Mouse (Mus musculus): ENCODE data around the gene Adam10. TPM values are rescaled to one million over a fixed set of nuclear protein-coding genes. Genes with fewer than 3 reads are reported as not detected.

The Adam10 gene
- polyA plus RNA-seq, 1 experiment from 2014 or later = 70.2 TPM

DNA sequence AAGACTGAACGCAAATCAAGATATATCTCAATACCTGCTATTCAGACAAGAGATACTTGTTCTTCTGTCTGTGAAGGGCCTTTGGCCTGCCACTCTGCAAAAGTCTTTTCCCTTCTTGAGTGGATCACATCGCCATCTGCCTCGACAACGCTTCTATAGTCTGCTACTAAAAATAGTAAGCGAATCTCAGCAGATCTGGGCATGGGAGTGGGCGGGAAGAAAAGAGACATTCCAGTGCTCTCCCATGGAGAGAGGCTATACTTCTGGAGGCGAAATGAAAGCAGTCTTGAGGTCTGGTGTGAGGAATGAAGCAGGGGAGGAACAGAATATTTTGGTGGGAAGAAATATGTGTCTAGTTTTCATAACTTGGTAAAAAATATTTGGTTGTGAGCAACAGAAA, 109.9 kb downstream of the Adam10 start:
- Histone ChIP-seq H3K36me3 (ENCODE audit: control insufficient read depth, insufficient read depth, low read length) (no peaks in the 10 kb centered on the region), H3K4me2 (no peak overlapping the region), H3K4me3 (ENCODE audit: low read depth, low read length) (no peak overlapping the region), H3K27ac (ENCODE audit: low read depth, low read length) (no peak overlapping the region), H3K9ac (ENCODE audit: low read depth, low read length) (no peak overlapping the region), H3K9me3 (replicated peaks; ENCODE audit: control insufficient read depth, low read length) (no peaks in the 10 kb centered on the region), H3K4me1 (ENCODE audit: control insufficient read depth, insufficient read depth, low read length) (no peaks in the 10 kb centered on the region), H3K27me3 (ENCODE audit: control insufficient read depth, insufficient read depth, low read length) (no peaks in the 10 kb centered on the region)
- ATAC-seq (replicated peaks; ENCODE audit: insufficient number of reproducible peaks, low FRiP score, low TSS enrichment) = no peak
- WGBS (ENCODE audit: insufficient replicate concordance) = 68% methylated on average over 7 of the region's 7 CpGs

DNA sequence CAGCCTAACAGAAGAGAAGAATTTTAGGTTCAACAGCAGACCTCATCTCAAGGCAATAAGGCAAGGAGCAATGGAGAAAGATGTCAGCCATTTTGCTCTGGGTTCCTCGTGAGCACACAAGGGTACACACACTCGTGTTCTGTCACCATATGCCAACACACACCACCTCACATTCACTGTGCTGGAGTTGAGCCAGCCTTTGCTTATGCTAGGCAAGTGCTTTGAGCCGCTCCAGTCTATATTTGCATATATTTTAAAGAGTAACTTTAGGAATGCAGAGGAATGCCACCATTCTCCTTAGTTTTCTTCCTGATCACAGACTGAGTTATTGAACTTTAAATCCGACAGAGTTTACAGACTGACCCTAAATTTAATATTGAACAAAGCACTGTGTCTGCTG, 111.8 kb downstream of the Adam10 start:
- Histone ChIP-seq H3K27me3 (ENCODE audit: control insufficient read depth, insufficient read depth, low read length) (no peaks in the 10 kb centered on the region), H3K9me3 (replicated peaks; ENCODE audit: control insufficient read depth, low read length) (no peaks in the 10 kb centered on the region)
- 80% methylated on average over 4 of the region's 4 CpGs for WGBS (ENCODE audit: insufficient replicate concordance)

DNA sequence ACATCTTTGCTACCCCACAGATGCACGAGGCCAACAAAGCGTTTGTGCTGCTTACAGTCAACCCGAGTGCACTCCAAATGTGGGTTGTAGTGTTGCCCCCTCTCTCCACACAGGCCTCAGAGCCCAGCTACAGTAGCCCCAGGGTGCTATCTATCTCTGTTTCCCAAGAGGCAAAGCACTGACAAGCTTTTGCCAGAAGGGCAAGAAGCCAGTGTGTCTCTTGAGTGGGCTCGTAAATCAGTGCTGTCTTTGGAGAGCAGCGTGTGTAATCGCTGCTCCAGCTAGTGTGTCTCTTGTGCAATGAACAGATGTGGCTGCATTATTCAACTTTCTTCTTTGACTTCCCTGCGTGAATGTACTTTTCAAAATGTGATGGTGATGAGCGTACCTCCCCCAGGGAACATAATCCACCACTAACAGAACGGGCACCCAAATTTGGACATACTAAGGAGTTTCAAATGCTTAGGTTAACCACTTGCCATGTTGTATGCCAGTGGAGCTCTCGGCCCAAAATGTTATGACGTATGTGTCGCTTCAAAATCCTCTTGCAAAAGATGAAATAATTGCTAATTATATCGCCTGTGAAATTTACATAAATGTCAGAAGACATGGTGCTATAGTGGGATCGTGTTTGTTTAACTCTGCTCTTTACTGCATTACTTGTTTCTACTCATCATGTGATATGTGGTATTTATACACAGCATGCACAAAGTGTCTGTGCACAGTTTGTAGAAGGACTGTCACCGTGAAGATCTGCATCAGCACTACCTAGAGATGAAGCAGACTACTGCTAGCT, 116.0 kb downstream of the Adam10 start:
- H3K36me3 ChIP-seq (ENCODE audit: control insufficient read depth, insufficient read depth, low read length) = no peaks in the 10 kb centered on the region
- WGBS (ENCODE audit: insufficient replicate concordance) = 75% methylated on average over 15 of the region's 15 CpGs
- no peak overlapping the region for H3K4me2 ChIP-seq

More for the DNA sequence above, 111.8 kb downstream of the Adam10 start:
- Histone ChIP-seq H3K9ac (ENCODE audit: low read depth, low read length) (no peak overlapping the region), H3K4me3 (ENCODE audit: low read depth, low read length) (no peak overlapping the region), H3K4me1 (ENCODE audit: control insufficient read depth, insufficient read depth, low read length) (no peaks in the 10 kb centered on the region), H3K4me2 (no peak overlapping the region), H3K36me3 (ENCODE audit: control insufficient read depth, insufficient read depth, low read length) (no peaks in the 10 kb centered on the region), H3K27ac (ENCODE audit: low read depth, low read length) (no peak overlapping the region)
- no peak for ATAC-seq (replicated peaks; ENCODE audit: insufficient number of reproducible peaks, low FRiP score, low TSS enrichment)

GRCm38 (mm10) chr9:70795439-70795757, 116.6 kb downstream of the Adam10 start:
- no peak overlapping the region for H3K4me2 ChIP-seq
- no peak overlapping the region for H3K9ac ChIP-seq (ENCODE audit: low read depth, low read length)
- H3K9me3 ChIP-seq (replicated peaks; ENCODE audit: control insufficient read depth, low read length) = no peaks in the 10 kb centered on the region
- 58% methylated on average over 2 of the region's 2 CpGs for WGBS (ENCODE audit: insufficient replicate concordance)
- no peak overlapping the region for H3K4me3 ChIP-seq (ENCODE audit: low read depth, low read length)
- H3K27ac ChIP-seq (ENCODE audit: low read depth, low read length) = no peak overlapping the region
- no peaks in the 10 kb centered on the region for H3K27me3 ChIP-seq (ENCODE audit: control insufficient read depth, insufficient read depth, low read length)
- ATAC-seq (replicated peaks; ENCODE audit: insufficient number of reproducible peaks, low FRiP score, low TSS enrichment) = no peak
- H3K36me3 ChIP-seq (ENCODE audit: control insufficient read depth, insufficient read depth, low read length) = no peaks in the 10 kb centered on the region
- H3K4me1 ChIP-seq (ENCODE audit: control insufficient read depth, insufficient read depth, low read length) = peaks cover under 1% of the 10 kb centered on the region

More for the DNA sequence above, 116.0 kb downstream of the Adam10 start:
- no peak overlapping the region for H3K4me3 ChIP-seq (ENCODE audit: low read depth, low read length)
- ATAC-seq (replicated peaks; ENCODE audit: insufficient number of reproducible peaks, low FRiP score, low TSS enrichment) = no peak
- no peaks in the 10 kb centered on the region for H3K4me1 ChIP-seq (ENCODE audit: control insufficient read depth, insufficient read depth, low read length)
- H3K9me3 ChIP-seq (replicated peaks; ENCODE audit: control insufficient read depth, low read length) = no peaks in the 10 kb centered on the region
- no peak overlapping the region for H3K27ac ChIP-seq (ENCODE audit: low read depth, low read length)
- no peak overlapping the region for H3K9ac ChIP-seq (ENCODE audit: low read depth, low read length)
- H3K27me3 ChIP-seq (ENCODE audit: control insufficient read depth, insufficient read depth, low read length) = no peaks in the 10 kb centered on the region

GRCm38 (mm10) chr9:70800588-70801315, 122.0 kb downstream of the Adam10 start:
- H3K9me3 ChIP-seq (replicated peaks; ENCODE audit: control insufficient read depth, low read length) = no peaks in the 10 kb centered on the region
- no peaks in the 10 kb centered on the region for H3K27me3 ChIP-seq (ENCODE audit: control insufficient read depth, insufficient read depth, low read length)
- 43% methylated on average over 8 of the region's 8 CpGs for WGBS (ENCODE audit: insufficient replicate concordance)
- ATAC-seq (replicated peaks; ENCODE audit: insufficient number of reproducible peaks, low FRiP score, low TSS enrichment) = no peak
- H3K27ac ChIP-seq (ENCODE audit: low read depth, low read length) = no peak overlapping the region
- H3K36me3 ChIP-seq (ENCODE audit: control insufficient read depth, insufficient read depth, low read length) = no peaks in the 10 kb centered on the region
- H3K9ac ChIP-seq (ENCODE audit: low read depth, low read length) = no peak overlapping the region
- H3K4me2 ChIP-seq = no peak overlapping the region
- peaks cover 10% of the 10 kb centered on the region for H3K4me1 ChIP-seq (ENCODE audit: control insufficient read depth, insufficient read depth, low read length)
- H3K4me3 ChIP-seq (ENCODE audit: low read depth, low read length) = no peak overlapping the region

DNA sequence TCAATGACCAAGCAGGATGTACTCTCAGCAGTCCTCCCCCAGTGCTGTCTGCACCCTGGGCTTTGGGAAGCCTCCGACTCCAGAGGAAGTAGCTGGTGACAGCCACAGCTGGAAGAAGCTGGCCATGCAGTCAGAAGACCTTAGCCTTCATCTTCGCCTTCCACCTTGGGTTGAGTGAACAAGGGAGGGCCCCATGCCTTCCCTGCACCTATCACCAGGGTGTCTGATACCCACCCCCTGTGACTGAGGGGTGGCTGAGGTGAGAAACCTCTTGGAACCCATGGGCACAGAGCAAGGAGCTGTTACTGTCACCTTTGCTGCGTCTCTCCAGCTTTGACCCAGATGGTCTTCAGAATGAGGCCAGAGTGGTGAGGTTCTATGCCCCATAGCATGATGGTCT, 123.0 kb downstream of the Adam10 start:
- Histone ChIP-seq H3K4me1 (ENCODE audit: control insufficient read depth, insufficient read depth, low read length) (peaks cover 10% of the 10 kb centered on the region), H3K27ac (ENCODE audit: low read depth, low read length) (no peak overlapping the region), H3K36me3 (ENCODE audit: control insufficient read depth, insufficient read depth, low read length) (no peaks in the 10 kb centered on the region), H3K4me3 (ENCODE audit: low read depth, low read length) (no peak overlapping the region), H3K4me2 (no peak overlapping the region), H3K9ac (ENCODE audit: low read depth, low read length) (no peak overlapping the region), H3K9me3 (replicated peaks; ENCODE audit: control insufficient read depth, low read length) (no peaks in the 10 kb centered on the region), H3K27me3 (ENCODE audit: control insufficient read depth, insufficient read depth, low read length) (no peaks in the 10 kb centered on the region)
- no peak for ATAC-seq (replicated peaks; ENCODE audit: insufficient number of reproducible peaks, low FRiP score, low TSS enrichment)
- 65% methylated on average over 3 of the region's 3 CpGs for WGBS (ENCODE audit: insufficient replicate concordance)

DNA sequence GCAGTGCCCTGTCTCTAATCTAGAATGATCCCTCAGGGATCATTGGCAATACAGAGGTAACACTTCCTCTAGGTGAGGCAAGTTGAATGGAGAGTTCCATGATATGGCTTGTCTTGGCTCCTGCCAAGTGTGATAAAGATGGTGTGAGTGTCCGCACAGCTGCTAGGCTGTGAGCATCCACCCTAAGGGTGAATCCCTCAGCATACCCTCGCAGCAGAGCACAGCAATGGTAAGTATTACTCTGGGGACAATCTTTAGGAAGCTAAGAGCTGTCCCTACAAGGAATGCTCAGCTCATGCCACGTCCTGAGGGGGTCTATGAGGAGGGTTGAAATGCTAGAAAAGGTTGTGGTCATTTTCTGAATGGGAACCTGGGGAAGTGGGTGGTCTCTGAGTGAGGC, 124.0 kb downstream of the Adam10 start:
- Histone ChIP-seq H3K27ac (ENCODE audit: low read depth, low read length) (no peak overlapping the region), H3K9ac (ENCODE audit: low read depth, low read length) (no peak overlapping the region)
- WGBS (ENCODE audit: insufficient replicate concordance) = 72% methylated on average over 3 of the region's 3 CpGs

GRCm38 (mm10) chr9:70806069-70806468, 127.3 kb downstream of the Adam10 start:
- Histone ChIP-seq H3K27me3 (ENCODE audit: control insufficient read depth, insufficient read depth, low read length) (no peaks in the 10 kb centered on the region), H3K36me3 (ENCODE audit: control insufficient read depth, insufficient read depth, low read length) (no peaks in the 10 kb centered on the region), H3K4me3 (ENCODE audit: low read depth, low read length) (no peak overlapping the region), H3K9ac (ENCODE audit: low read depth, low read length) (no peak overlapping the region), H3K4me1 (ENCODE audit: control insufficient read depth, insufficient read depth, low read length) (peaks cover 7% of the 10 kb centered on the region), H3K4me2 (no peak overlapping the region), H3K27ac (ENCODE audit: low read depth, low read length) (no peak overlapping the region), H3K9me3 (replicated peaks; ENCODE audit: control insufficient read depth, low read length) (no peaks in the 10 kb centered on the region)
- 56% methylated on average over 1 of the region's 1 CpGs for WGBS (ENCODE audit: insufficient replicate concordance)
- ATAC-seq (replicated peaks; ENCODE audit: insufficient number of reproducible peaks, low FRiP score, low TSS enrichment) = no peak

More for the DNA sequence above, 124.0 kb downstream of the Adam10 start:
- no peak overlapping the region for H3K4me3 ChIP-seq (ENCODE audit: low read depth, low read length)
- no peaks in the 10 kb centered on the region for H3K36me3 ChIP-seq (ENCODE audit: control insufficient read depth, insufficient read depth, low read length)
- H3K4me2 ChIP-seq = no peak overlapping the region
- H3K4me1 ChIP-seq (ENCODE audit: control insufficient read depth, insufficient read depth, low read length) = peaks cover 10% of the 10 kb centered on the region
- no peaks in the 10 kb centered on the region for H3K27me3 ChIP-seq (ENCODE audit: control insufficient read depth, insufficient read depth, low read length)
- no peaks in the 10 kb centered on the region for H3K9me3 ChIP-seq (replicated peaks; ENCODE audit: control insufficient read depth, low read length)
- ATAC-seq (replicated peaks; ENCODE audit: insufficient number of reproducible peaks, low FRiP score, low TSS enrichment) = no peak
